In genomic region chr4:108578840-108579742, GRCm38 (mm10) we compare ENCODE assay signal across 8 mouse cellular contexts. TPM values are rescaled to one million over a fixed set of nuclear protein-coding genes. Genes with fewer than 3 reads are reported as not detected.
A peak's percentile ranks its signal among the peaks of the same experiment; 100 is the strongest.
DNase-seq lines count a peak whose midpoint lies in the region; ATAC-seq and TF ChIP-seq lines count a peak whose summit lies in the region.

Gene Prpf38a, minus strand, starts transcription at chr4:108579336.
Gene Orc1, plus strand, starts transcription at chr4:108579423.

- peak; percentile 96 for ATAC-seq in activated CD4-positive, CD25-positive, alpha-beta regulatory T cell, adult 4 months

- no peaks in the 10 kb centered on the region for H3K9me3 ChIP-seq in megakaryocyte, embryonic 14.5 days

- peak; percentile 49 for TF ChIP-seq POLR2A in cortical plate, adult 2 months (IDR thresholded peaks at IDR 0.05; ENCODE audit: extremely low read depth, insufficient read depth, low read length)

- no peak within 1 kb of the TSS for H3K27ac ChIP-seq in cortical plate, adult 2 months (ENCODE audit: insufficient read depth, low read length)

- peak; percentile 91 to 93 for DNase-seq in gastrocnemius, adult 8-10 months (ENCODE audit: low spot score in 2 of 2)
- DNase-seq in hindlimb bud, embryonic 11.5 days (ENCODE audit: extremely low spot score, low read depth, low spot score): peak; percentile 96
- peak; percentile 95 to 96 for DNase-seq in left cerebral cortex, adult 8-10 months (ENCODE audit: low spot score in 2 of 2)
- peak; percentile 98 to 99 for DNase-seq in right cerebral cortex, postnatal 10 days (ENCODE audit: low spot score in 2 of 2)
- peak; percentile 97 for DNase-seq in urinary bladder, postnatal 25 days (ENCODE audit: low spot score)

- peaks cover 31% of the 10 kb centered on the region for H3K36me3 ChIP-seq in megakaryocyte, embryonic 14.5 days (replicated peaks; ENCODE audit: low read length)

- peak within 1 kb of the TSS; percentile 89 for H3K4me3 ChIP-seq in cortical plate, adult 2 months (ENCODE audit: insufficient read depth, low read length)
- H3K4me3 ChIP-seq in megakaryocyte, embryonic 14.5 days (replicated peaks): peak within 1 kb of the TSS; percentile 100

- H3K27me3 ChIP-seq in megakaryocyte, embryonic 14.5 days (replicated peaks): no peaks in the 10 kb centered on the region

- no peak for TF ChIP-seq CTCF in cortical plate, adult 2 months (IDR thresholded peaks at IDR 0.05; ENCODE audit: extremely low read depth, insufficient read depth, low read length)

- no peaks in the 10 kb centered on the region for H3K4me1 ChIP-seq in cortical plate, adult 2 months (ENCODE audit: control insufficient read depth, insufficient read depth, low read length)
- peaks cover 20% of the 10 kb centered on the region for H3K4me1 ChIP-seq in megakaryocyte, embryonic 14.5 days

RNA-seq across cellular contexts. Expression of gene Prpf38a, which starts in this region (rescaled TPM):
- 10 to 100 TPM; 52.3 to 71.5 TPM for polyA plus RNA-seq in activated CD4-positive, CD25-positive, alpha-beta regulatory T cell, adult 4 months (2017; shearing (Covaris generic))
- 27.8 and 28.8 TPM in 2 replicates for polyA plus RNA-seq in cortical plate, adult 2 months (2012; rRNA removed)
- 10 to 100 TPM; 10.6 to 13.4 (median 12.6) TPM for total RNA-seq in gastrocnemius, adult 8-10 months (2022)
- 10 to 100 TPM; 26.3 to 31.4 (median 27.2) TPM for total RNA-seq in left cerebral cortex, adult 8-10 months (2022)
- 1.5 and 5.3 TPM in 2 replicates for polyA plus RNA-seq in megakaryocyte, embryonic 14.5 days (2012; ENCODE audit: insufficient read depth, low replicate concordance)

RNA-seq across cellular contexts. Expression of gene Orc1, which starts in this region (rescaled TPM):
- 1 to 10 TPM; 3.0 to 3.7 TPM for polyA plus RNA-seq in activated CD4-positive, CD25-positive, alpha-beta regulatory T cell, adult 4 months (2017; shearing (Covaris generic))
- 0.15 and 0.21 TPM in 2 replicates for polyA plus RNA-seq in cortical plate, adult 2 months (2012; rRNA removed)
- not detected for total RNA-seq in gastrocnemius, adult 8-10 months (2022)
- total RNA-seq in left cerebral cortex, adult 8-10 months (2022): under 1 TPM in 2 of 4 experiments, not detected in 2; 0.11 TPM
- polyA plus RNA-seq in megakaryocyte, embryonic 14.5 days (2012; ENCODE audit: insufficient read depth, low replicate concordance): 0.80 and 3.7 TPM in 2 replicates
